13 mouse cellular contexts compared by ENCODE assay signal in genomic region chr16:78019605-78020285, GRCm38 (mm10).
DNase-seq lines count a peak whose midpoint lies in the region; ATAC-seq lines count a peak whose summit lies in the region.
"Had no signal": no experiment of that assay in that cellular context is flagged by ENCODE, and none has a peak within 500 bp of the region (broad histone marks: within the 10 kb centered on the region; RNA-seq: fewer than 3 reads in every experiment).

No protein-coding gene starts in this region.

- no peaks in the 10 kb centered on the region for H3K27me3 ChIP-seq in hindbrain, embryonic 13.5 days
- H3K27me3 ChIP-seq in hindbrain, embryonic 10.5 days (ENCODE audit: insufficient read depth, poor library complexity, severe bottlenecking), result no peaks in the 10 kb centered on the region
- no peaks in the 10 kb centered on the region for H3K27me3 ChIP-seq in forebrain, embryonic 15.5 days
- H3K27me3 ChIP-seq in midbrain, embryonic 16.5 days (ENCODE audit: control insufficient read depth, insufficient read depth, low read depth, low read length), result no peaks in the 10 kb centered on the region
- H3K27me3 ChIP-seq in intestine, embryonic 15.5 days (replicated peaks), result no peaks in the 10 kb centered on the region
- H3K27me3 ChIP-seq: heart, embryonic 15.5 days; lung, embryonic 15.5 days had no signal

- no peak for DNase-seq in hindbrain, embryonic 10.5 days (ENCODE audit: low spot score)
- peak; percentile 13 for DNase-seq in brain, adult 2 months (ENCODE audit: low read depth, low spot score)
- no peak for DNase-seq in adrenal gland, adult 18-20 months (ENCODE audit: low spot score in 2 of 2)
- no peak for DNase-seq in right cerebral cortex, postnatal 36 days (ENCODE audit: low spot score in 2 of 2)
- DNase-seq: B cell, adult 2 months; cerebellum, adult 18-20 months had no signal

- H3K4me2 ChIP-seq in hindbrain, embryonic 13.5 days, result 0 out of 2 replicates have a peak overlapping the region, but pooled peaks have one; percentile 2
- H3K4me2 ChIP-seq in forebrain, embryonic 15.5 days (replicated peaks), result no peak overlapping the region
- H3K4me2 ChIP-seq in midbrain, embryonic 16.5 days (ENCODE audit: low read length), result peak overlapping the region; percentile 21; the same call in 1 of the 2 replicates
- no peak overlapping the region for H3K4me2 ChIP-seq in intestine, embryonic 15.5 days (replicated peaks)
- H3K4me2 ChIP-seq: heart, embryonic 15.5 days; lung, embryonic 15.5 days had no signal

- no peaks in the 10 kb centered on the region for H3K36me3 ChIP-seq in hindbrain, embryonic 13.5 days
- H3K36me3 ChIP-seq in hindbrain, embryonic 10.5 days, result no peaks in the 10 kb centered on the region
- H3K36me3 ChIP-seq in forebrain, embryonic 15.5 days, result no peaks in the 10 kb centered on the region
- H3K36me3 ChIP-seq in midbrain, embryonic 16.5 days (ENCODE audit: control insufficient read depth, insufficient read depth, low read length), result no peaks in the 10 kb centered on the region
- no peaks in the 10 kb centered on the region for H3K36me3 ChIP-seq in intestine, embryonic 15.5 days
- H3K36me3 ChIP-seq: heart, embryonic 15.5 days; lung, embryonic 15.5 days had no signal

- no peak overlapping the region for H3K9ac ChIP-seq in hindbrain, embryonic 13.5 days
- H3K9ac ChIP-seq in forebrain, embryonic 15.5 days (replicated peaks), result no peak overlapping the region
- H3K9ac ChIP-seq in midbrain, embryonic 16.5 days (ENCODE audit: low read depth, low read length), result no peak overlapping the region
- H3K9ac ChIP-seq in intestine, embryonic 15.5 days, result no peak overlapping the region
- H3K9ac ChIP-seq: heart, embryonic 15.5 days; lung, embryonic 15.5 days had no signal

- peak overlapping the region; percentile 73 for H3K27ac ChIP-seq in hindbrain, embryonic 13.5 days
- H3K27ac ChIP-seq in hindbrain, embryonic 10.5 days, result no peak overlapping the region
- peak overlapping the region; percentile 64 for H3K27ac ChIP-seq in forebrain, embryonic 15.5 days (replicated peaks)
- H3K27ac ChIP-seq in midbrain, embryonic 16.5 days (ENCODE audit: low read length), result peak overlapping the region; percentile 43; the same call in 1 of the 2 replicates
- no peak overlapping the region for H3K27ac ChIP-seq in intestine, embryonic 15.5 days
- H3K27ac ChIP-seq: heart, embryonic 15.5 days; lung, embryonic 15.5 days had no signal

- H3K4me1 ChIP-seq in hindbrain, embryonic 13.5 days (replicated peaks), result peaks cover 9% of the 10 kb centered on the region
- H3K4me1 ChIP-seq in hindbrain, embryonic 10.5 days (replicated peaks), result no peaks in the 10 kb centered on the region
- H3K4me1 ChIP-seq in forebrain, embryonic 15.5 days, result peaks cover 16% of the 10 kb centered on the region; the same call in 1 of the 2 replicates
- peaks cover 7% of the 10 kb centered on the region for H3K4me1 ChIP-seq in midbrain, embryonic 16.5 days (ENCODE audit: control insufficient read depth, insufficient read depth, low read length)
- H3K4me1 ChIP-seq in intestine, embryonic 15.5 days (replicated peaks), result no peaks in the 10 kb centered on the region
- H3K4me1 ChIP-seq: heart, embryonic 15.5 days; lung, embryonic 15.5 days had no signal

- no peaks in the 10 kb centered on the region for H3K9me3 ChIP-seq in hindbrain, embryonic 13.5 days
- no peaks in the 10 kb centered on the region for H3K9me3 ChIP-seq in hindbrain, embryonic 10.5 days
- no peaks in the 10 kb centered on the region for H3K9me3 ChIP-seq in forebrain, embryonic 15.5 days
- no peaks in the 10 kb centered on the region for H3K9me3 ChIP-seq in midbrain, embryonic 16.5 days (replicated peaks; ENCODE audit: control insufficient read depth, low read length, poor library complexity, severe bottlenecking)
- H3K9me3 ChIP-seq in intestine, embryonic 15.5 days, result no peaks in the 10 kb centered on the region
- H3K9me3 ChIP-seq: heart, embryonic 15.5 days; lung, embryonic 15.5 days had no signal

- H3K4me3 ChIP-seq in hindbrain, embryonic 13.5 days, result no peak overlapping the region
- H3K4me3 ChIP-seq in hindbrain, embryonic 10.5 days, result no peak overlapping the region
- H3K4me3 ChIP-seq in forebrain, embryonic 15.5 days, result no peak overlapping the region
- no peak overlapping the region for H3K4me3 ChIP-seq in midbrain, embryonic 16.5 days (ENCODE audit: low read depth, low read length)
- no peak overlapping the region for H3K4me3 ChIP-seq in intestine, embryonic 15.5 days (replicated peaks)
- H3K4me3 ChIP-seq: heart, embryonic 15.5 days; lung, embryonic 15.5 days; myocyte had no signal

- 46% methylated on average over 8 of the region's 8 CpGs for WGBS in hindbrain, embryonic 13.5 days
- WGBS in hindbrain, embryonic 10.5 days, result 74% methylated on average over 8 of the region's 8 CpGs
- 18% methylated on average over 8 of the region's 8 CpGs for WGBS in forebrain, embryonic 15.5 days
- WGBS in midbrain, embryonic 16.5 days, result 20% methylated on average over 8 of the region's 8 CpGs
- 75% methylated on average over 8 of the region's 8 CpGs for WGBS in intestine, embryonic 15.5 days

- peak; percentile 61 for ATAC-seq in hindbrain, embryonic 13.5 days (ENCODE audit: low FRiP score)
- peak; percentile 88 for ATAC-seq in forebrain, embryonic 15.5 days (replicated peaks)
- ATAC-seq in midbrain, embryonic 16.5 days, result peak; percentile 68
- no peak for ATAC-seq in intestine, embryonic 15.5 days

Comparison
In these comparisons a context has a peak if more than half of its experiments do, and no peak if none do; other contexts are left out.
1. H3K27ac ChIP-seq: peak in hindbrain, embryonic 13.5 days (single experiment), forebrain, embryonic 15.5 days (single experiment) and midbrain, embryonic 16.5 days (single experiment); none in hindbrain, embryonic 10.5 days (single experiment) and intestine, embryonic 15.5 days (single experiment).
2. H3K4me2 ChIP-seq: peak in hindbrain, embryonic 13.5 days (single experiment) and midbrain, embryonic 16.5 days (single experiment); none in forebrain, embryonic 15.5 days (single experiment) and intestine, embryonic 15.5 days (single experiment).